Mouse (Mus musculus) large intestine, adult 2 months (tissue): ENCODE data around the gene Hivep1. TPM values are rescaled to one million over a fixed set of nuclear protein-coding genes. Genes with fewer than 3 reads are reported as not detected.

ENCODE experiments used
- DNase-seq: peaks from one replicate; pipeline ENCODE4 v3.0.0-alpha.2; 2012; ENCODE audit warnings: low read depth, low spot score
- WGBS: fragments of 180-500 bp; shearing (Covaris S2); methylation state at CpG from one replicate; pipeline ENCODE4 v1.1.7; 2018; 5-methylcytosine and 5-hydroxymethylcytosine counted together
- polyA plus RNA-seq: library from polyadenylated mRNA; depleted of rRNA; stranded (reverse); fragments of >200 nt; gene quantifications from 2 replicates; pipeline ENCODE4 v1.2.3, GENCODE M21; 2012; rRNA removed

The Hivep1 gene
- 12.4 and 17.9 TPM in 2 replicates for polyA plus RNA-seq

DNA sequence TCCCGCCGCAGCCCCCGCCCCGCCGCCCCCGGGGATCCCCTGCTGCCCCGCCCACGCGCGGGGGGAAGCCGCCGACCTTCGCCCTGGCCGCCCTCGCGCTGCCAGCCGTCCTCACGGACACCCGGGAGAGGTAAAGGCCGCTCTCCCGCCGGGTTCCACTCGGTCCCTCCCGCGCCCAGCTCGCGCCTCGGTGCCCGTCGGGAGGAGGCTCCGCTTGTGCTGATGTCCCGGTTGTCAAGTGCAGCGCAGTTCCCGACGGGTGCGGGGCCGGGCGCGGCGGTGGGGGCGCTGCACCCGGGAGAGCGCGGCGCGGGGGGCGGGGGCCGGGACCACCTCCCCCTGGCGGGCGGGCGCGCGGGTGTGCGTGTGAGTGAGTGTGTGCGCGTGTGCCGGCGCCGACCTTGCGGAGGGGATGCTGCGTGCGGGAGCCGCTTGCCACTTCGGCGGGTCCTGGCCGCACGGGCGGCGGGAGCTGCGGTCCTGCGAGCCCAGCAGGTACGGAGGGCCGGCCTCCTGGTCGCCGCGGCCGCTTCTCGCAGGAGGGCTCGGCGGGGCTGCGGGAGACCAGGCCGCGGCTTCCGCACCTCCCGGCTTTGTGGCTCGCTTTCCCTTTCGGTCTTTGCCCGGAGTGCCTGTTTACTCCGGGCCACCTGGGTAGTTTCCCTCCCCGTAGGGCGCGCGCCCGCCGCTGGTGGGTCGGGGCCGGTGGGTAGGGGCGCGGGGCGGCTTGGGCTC lies at the start of gene Hivep1:
Hivep1 (plus strand) TSS at position 61 of the 735 bp plus-strand sequence.
- 1% methylated on average over 91 of the region's 100 CpGs for WGBS
- no peak for DNase-seq

- 63% methylated on average over 10 of the region's 10 CpGs for WGBS
- no peak for DNase-seq
These were observed 36.3 kb upstream of the Hivep1 start for GRCm38 (mm10) chr13:42015484-42016045.

- WGBS = 82% methylated on average over 5 of the region's 5 CpGs
- no peak for DNase-seq
These were observed 35.6 kb upstream of the Hivep1 start for GRCm38 (mm10) chr13:42016218-42016617.

DNA sequence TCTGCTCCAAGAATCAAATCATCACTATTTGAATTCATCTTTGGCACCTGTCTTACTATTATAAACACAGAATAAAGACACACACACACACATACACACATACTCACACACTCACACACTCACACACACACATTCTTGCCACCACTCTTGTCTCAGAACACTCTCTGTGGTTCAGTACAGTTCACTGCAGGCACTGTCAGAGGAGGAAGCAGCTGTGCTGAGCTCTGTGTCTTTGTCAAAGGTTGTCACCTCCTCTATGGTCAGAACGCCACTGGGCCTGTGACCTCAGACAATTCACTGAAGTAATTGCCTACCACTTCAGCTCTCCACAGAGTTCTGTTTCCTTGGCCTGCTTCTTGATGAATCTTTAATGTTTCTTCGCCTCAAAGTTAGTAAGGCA lies 33.5 kb upstream of the Hivep1 start:
- WGBS = 79% methylated on average over 2 of the region's 2 CpGs
- no peak for DNase-seq

DNA sequence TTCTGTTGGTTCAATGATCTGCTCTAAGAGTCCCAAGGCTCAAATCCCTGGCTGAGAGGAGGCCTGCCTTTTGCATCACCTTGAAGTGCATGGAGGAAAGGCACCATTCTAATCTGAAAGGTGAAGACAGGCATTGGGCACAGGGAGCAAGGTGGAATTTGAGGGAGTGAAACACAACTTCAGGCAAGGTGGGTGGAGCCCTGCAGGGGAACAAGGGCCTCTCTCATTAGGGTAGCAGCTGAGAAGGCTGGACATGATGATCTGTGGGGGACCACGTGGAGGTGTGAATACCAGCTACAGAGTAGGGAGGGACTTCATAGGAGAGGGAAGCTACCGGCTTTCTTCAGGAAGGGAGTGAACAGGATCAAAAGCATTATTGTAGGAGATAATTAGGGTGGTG lies 10.6 kb upstream of the Hivep1 start:
- 15% methylated on average over 2 of the region's 2 CpGs for WGBS
- no peak for DNase-seq

- DNase-seq = no peak
- WGBS = 77% methylated on average over 7 of the region's 7 CpGs
These were observed 8.4 kb upstream of the Hivep1 start for GRCm38 (mm10) chr13:42043431-42043830.

DNA sequence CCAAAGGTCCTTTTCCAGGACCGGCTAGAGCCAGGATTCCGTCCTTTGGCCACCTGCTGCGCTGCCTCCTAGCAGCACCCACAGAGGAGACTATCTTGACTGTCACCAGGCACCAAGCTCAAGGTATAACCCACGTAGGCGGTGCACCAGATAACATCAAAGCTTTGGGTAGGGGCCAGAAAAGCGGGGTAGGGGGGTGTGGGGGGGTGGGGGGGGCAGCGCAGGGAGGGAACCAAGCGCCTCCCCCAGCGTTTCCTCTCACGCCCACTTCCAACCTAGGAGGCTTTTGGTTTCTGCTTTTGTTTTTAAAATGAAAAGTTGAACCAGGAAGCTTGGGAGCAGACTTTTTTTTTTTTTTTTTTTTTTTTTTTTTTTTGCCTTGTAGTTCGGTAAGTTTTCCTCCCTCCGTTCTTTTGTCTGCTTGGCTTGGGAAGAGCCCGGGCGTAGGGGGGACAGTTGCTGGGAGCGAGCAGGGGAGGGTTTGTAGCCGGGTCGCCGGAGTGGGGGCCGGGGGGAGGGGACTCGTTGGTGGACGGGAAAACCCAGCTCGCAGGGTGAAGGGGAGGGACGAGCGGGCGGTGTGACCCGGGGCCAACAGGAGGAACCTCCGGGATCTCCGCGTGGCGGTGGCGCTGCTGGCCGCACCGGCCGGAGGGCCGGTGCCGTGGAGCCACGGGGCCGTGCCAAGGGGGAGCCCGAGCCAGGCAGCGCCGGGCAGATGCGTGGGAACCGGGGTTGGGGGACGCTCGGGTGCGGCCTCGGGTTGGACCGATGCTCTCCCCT lies 2.6 kb upstream of the Hivep1 start:
- WGBS = under 1% methylated on average over 47 of the region's 48 CpGs
- DNase-seq = no peak

DNA sequence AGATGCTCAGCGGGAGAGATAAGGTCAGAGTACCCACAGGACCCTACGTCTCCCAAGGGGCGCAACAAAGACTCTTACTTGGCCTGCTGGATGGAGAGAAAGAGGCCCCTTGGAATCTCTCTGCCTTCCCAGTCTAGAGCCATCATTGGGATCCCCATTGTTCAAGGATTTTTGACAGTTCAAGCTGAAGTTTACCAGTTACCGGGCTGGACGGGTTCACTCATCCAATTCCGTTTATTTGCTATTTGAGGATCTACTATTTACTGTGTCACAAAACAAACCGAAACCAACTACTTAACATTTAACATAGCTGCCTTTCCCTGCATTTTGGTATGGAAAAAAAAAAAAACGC lies 2.1 kb upstream of the Hivep1 start:
- under 1% methylated on average over 8 of the region's 8 CpGs for WGBS

DNA sequence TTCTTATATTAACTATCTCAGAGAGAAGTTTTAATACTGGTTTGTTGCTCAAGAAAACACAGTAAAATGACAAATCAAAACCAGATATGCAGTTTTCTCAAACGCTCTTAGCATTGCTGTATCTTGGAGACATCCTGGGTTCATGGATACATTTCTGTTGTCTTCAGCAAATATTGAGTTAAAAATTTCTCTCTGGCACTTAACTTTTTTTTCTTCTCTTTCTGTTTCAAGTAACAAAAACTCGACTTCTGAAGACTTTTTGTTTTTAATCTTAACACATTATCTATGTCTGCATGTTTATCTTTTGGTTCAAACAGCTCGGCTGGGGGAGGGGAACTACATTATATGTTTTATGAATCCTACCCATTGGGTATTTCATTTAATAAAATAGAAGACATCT lies 1.7 kb upstream of the Hivep1 start:
- WGBS = 2% methylated on average over 3 of the region's 3 CpGs
- DNase-seq = no peak

More for the DNA sequence above, 2.1 kb upstream of the Hivep1 start:
- no peak for DNase-seq

GRCm38 (mm10) chr13:42050880-42051201 lies 980 bp upstream of the Hivep1 start:
- under 1% methylated on average over 10 of the region's 10 CpGs for WGBS

DNA sequence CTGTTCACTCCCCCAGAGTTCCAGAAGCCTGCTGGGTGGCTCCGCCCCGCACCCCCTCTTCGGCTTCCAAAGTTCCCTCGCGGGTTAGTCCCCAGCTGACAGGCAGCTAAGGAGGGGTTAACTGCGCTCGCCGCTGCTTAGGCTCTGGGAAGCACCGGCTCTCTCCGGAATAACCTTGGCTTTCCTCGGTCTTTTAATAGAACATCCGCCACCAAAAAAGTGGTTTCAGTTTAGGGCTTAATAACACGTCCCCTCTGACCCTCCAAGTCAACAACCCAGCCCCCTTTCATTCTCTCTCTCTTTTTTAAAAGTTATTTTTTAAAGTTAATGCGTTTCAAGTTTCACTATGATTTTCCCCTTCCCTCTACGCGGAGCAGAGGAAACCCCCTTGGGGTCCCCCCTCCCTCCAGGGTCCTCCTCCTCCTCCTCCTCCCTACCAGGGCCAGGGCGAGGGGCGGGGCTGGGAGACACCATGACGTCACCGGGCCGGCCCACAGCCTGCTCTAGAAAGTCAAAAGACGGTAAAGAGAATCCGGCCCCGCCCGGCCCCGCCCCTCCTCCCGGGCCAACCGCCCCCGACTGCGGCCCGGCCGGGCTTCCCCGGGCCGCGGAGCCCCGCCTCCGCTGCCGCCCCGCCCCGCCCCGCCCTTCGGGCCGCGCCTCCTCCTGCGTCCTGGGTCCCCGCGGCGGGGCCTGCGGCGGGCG lies 467 bp upstream of the Hivep1 start:
- DNase-seq = no peak
- WGBS = under 1% methylated on average over 26 of the region's 51 CpGs

More at GRCm38 (mm10) chr13:42050880-42051201, 980 bp upstream of the Hivep1 start:
- no peak for DNase-seq

- WGBS = under 1% methylated on average over 41 of the region's 41 CpGs
- no peak for DNase-seq
These were observed 1.1 kb downstream of the Hivep1 start for GRCm38 (mm10) chr13:42052696-42053541.

DNA sequence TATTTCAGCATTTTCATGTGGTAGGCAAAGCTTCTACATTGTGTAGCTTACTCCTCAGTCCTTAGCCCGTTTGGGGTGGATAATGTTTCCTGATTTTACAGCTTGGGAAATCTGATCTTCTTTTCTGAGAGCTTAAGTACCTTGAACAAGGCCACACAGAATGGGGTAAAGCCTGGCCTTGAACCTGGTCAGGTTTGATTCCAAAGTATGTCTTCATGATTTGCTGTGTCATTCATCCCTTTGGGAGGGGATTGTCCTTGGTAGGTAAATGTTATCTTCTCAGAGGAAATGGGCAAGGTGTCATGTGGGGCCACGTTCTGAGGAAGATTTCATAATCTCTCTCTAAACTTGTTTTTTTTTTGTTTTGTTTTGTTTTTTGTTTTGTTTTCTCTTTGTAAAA lies 1.8 kb downstream of the Hivep1 start:
- WGBS = 19% methylated on average over 2 of the region's 2 CpGs
- DNase-seq = no peak

- 20% methylated on average over 3 of the region's 3 CpGs for WGBS
- no peak for DNase-seq
These were observed 2.3 kb downstream of the Hivep1 start for GRCm38 (mm10) chr13:42054138-42054537.

- no peak for DNase-seq
- 97% methylated on average over 2 of the region's 2 CpGs for WGBS
These were observed 5.0 kb downstream of the Hivep1 start for GRCm38 (mm10) chr13:42056712-42057332.

GRCm38 (mm10) chr13:42060846-42061630 lies 9.2 kb downstream of the Hivep1 start:
- DNase-seq = no peak

DNA sequence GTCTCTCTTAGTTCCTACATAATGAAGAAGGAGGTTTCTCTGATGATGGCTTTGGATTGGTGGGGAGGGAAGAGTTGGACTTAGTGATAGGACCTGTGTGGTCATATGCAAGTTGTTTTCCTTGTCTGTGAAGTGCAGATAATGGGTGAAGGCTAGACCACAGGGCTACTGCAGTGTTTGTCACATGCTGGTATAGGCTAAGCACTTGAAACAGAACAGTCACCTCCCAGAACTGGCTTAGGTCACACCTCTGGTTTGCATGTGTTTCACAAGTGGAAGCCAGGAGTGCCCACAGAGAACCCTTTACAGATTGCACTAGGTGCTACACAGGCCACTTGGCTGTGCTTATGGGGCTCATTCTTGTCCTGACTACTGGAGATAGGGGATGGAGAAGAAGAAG lies 12.4 kb downstream of the Hivep1 start:
- no peak for DNase-seq

More at GRCm38 (mm10) chr13:42060846-42061630, 9.2 kb downstream of the Hivep1 start:
- 83% methylated on average over 10 of the region's 10 CpGs for WGBS

DNA sequence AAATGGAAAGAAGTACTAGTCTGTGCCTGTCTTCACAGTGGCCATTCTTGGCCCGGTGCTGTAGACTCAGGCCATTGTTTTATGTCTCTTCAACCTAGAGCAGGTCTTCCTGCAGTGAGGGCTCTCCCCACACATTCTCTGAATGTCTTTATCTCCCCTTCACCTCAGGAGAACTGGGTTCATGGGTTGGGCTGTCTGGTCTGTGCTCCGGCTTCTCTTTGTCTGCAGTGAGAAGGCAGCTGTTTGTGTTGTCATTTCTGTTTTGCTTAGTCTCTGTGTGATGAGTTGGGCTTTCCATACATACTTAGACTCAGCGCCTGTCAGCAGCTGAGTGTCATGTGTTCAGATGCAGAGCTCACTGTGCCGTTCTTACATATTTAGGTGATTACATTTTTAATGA lies 18.4 kb downstream of the Hivep1 start:
- DNase-seq = no peak
- WGBS = 81% methylated on average over 4 of the region's 4 CpGs
